Mouse (Mus musculus): ENCODE results near the gene Ung.

The Ung gene

GRCm38 (mm10) chr5:114130698-114131520 lies 723 bp downstream of the Ung start:
- peak; percentile 96 to 97 for DNase-seq (ENCODE audit: low spot score in 2 of 2)

DNA sequence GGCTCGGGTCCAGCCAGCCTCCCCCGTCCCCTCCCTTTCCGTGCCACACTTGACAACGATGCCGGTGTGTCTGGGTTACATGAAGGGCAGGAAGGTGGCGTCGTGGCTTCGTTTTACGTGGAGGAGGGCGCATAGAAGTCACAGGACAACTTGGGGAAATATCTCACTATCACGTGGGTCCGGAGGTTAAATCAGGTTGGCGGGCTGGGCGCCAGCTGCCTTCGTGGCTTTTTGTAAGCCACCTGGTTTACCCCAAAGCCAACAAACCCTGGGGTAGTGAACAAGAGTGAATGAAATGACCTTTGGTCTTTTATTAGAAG lies 1.3 kb downstream of the Ung start:
- no peak for DNase-seq (ENCODE audit: low spot score in 2 of 2)

DNA sequence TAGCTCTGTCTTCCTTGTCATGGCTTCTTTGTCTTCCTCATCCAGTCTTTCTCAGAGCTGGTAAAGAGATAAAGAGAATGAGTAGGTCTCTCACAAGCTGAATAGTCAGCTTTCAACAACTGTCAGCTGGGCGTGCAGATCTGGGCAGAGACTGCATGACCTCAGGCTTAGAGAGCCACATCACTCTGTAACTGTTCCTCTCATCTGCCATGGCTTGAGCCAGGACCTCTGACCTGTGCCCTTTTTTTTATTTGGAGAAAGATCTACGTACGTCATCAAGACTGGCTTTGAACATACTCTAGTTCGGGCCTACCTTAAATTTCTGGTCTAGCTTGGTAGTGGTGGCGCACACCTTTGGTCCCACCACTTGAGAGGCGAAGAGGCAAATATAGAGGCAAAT lies 2.7 kb downstream of the Ung start:
- DNase-seq (ENCODE audit: low spot score in 2 of 2), result no peak

DNA sequence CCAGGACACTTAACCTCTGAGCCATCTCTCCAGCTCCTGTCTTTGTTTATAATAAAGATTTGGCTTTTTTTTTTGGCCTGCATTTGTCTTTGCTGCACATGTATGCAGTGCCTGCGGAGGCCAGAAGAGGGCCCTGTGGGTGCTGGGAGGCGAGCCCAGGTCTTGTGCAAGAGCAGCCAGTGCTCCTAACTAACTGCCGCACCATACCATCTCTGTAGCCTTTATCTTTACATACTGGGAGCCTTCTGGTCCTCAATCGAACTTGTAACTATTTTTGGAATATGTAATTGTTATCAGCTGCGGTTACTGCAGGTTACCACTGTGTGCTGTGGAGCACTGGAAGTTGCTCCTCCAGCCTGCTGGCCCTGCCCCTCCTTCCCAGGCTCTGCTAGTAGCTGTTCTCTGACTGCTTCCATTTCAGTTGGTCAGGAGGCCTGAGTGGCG lies 3.9 kb downstream of the Ung start:
- peak in 1 of 2 experiments; percentile 65 for DNase-seq (ENCODE audit: low spot score in 2 of 2)

DNA sequence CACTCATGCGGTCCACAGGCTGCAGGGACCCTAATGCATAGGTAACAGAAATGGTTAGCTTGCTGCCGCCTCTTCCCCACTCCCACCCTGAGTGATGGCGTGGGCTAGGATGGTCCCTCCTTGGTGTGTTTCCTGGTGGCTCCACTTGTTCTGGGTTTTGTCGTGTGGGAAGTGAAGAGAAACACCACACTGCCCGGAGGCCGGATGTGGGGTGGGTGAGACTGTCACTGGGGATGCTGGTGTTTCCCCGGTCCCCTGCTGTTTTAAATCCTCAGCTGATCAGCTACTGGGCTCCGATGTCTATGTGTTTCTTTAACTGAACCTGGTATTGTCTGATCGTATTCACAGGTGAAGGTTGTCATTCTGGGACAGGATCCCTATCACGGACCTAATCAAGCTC lies 5.3 kb downstream of the Ung start:
- DNase-seq (ENCODE audit: low spot score in 2 of 2), result no peak

GRCm38 (mm10) chr5:114137481-114138276 lies 7.5 kb downstream of the Ung start:
- no peak for DNase-seq (ENCODE audit: low spot score in 2 of 2)

- no peak for DNase-seq (ENCODE audit: low spot score in 2 of 2)
These were observed 8.3 kb downstream of the Ung start for GRCm38 (mm10) chr5:114138277-114139164.

- DNase-seq (ENCODE audit: low spot score in 2 of 2), result peak; percentile 92 to 94
These were observed 9.0 kb downstream of the Ung start for GRCm38 (mm10) chr5:114139175-114139574.

DNA sequence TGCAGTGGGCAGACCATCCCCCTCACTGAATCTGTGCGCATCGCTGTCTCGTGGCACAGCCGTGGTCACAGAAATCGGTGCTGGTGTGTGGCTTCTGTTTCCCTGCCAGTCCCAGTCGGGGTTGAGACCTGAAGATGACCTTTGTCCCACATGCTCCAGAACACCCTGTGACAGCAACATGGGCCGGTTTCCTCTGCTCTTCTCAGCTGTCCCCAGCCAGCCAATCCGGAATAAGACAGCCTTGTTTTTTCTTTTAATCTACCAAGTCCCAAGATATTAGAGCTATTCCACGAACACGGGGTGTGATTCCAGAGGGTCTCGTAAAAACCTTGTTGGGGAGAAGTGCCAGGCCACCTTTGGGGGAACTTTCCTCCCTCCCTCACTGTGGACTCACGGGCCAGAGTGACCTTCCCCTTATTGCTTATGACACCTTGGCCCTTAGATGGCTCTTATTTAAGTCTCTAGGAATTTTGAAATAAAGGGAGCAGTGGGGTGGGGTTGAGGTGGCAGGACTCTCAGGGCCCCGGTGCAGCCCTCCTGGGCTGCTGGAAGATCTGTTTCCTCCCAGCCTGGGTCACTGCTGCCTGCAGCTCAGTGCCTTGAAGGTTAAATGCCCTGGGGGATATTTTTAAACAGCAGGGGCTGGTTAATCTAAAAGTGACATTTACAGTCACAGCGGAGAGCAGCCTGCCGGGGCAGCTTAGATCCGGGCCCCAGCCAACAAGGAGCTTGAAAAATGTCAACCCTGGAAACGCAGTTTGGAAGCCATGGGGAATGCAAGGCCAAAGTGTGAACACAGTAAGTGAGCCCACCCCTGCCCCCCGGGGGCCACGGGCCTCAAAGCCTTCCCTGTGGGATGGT lies 16.1 kb downstream of the Ung start, which contains the start of gene Acacb:
Gene Acacb (plus strand): TSS at position 508 of the 861 bp plus-strand sequence.
- no peak for DNase-seq (ENCODE audit: low spot score in 2 of 2)

GRCm38 (mm10) chr5:114147043-114147972 lies 17.1 kb downstream of the Ung start:
- no peak for DNase-seq (ENCODE audit: low spot score in 2 of 2)

DNA sequence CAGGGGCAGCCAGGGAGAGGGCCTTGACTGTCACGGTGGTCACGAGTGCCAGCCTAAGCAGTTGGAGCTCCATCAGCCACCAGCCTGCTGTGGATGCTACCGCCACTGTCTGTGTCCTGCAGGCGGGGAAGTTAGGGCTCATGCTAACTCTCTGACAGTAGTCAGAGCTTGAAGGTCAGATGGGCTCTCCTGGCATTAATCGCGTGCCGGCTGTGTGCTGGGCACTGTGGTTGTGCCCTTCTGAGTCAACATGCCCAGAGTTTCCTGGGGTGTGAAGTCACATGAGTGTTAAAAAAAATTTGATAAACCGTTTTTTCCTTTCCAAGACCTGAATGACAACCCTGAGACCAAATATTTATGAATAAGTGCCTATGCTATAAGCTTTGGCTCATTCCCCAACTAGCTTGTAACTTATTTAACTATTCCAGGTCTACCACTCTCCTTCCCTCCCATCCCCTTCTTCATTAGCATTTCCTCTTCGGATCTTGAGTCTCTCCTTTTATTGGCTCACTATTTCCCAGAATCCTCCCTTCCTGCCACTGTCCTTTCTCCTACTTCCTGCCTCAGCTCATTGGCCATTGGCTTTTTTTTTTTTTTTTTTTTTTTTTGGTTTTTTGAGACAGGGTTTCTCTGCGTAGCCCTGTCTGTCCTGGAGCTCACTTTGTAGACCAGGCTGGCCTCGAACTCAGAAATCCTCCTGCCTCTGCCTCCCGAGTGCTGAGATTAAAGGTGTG lies 22.3 kb downstream of the Ung start:
- DNase-seq (ENCODE audit: low spot score in 2 of 2), result no peak

GRCm38 (mm10) chr5:114153490-114153889 lies 23.3 kb downstream of the Ung start:
- DNase-seq (ENCODE audit: low spot score in 2 of 2), result no peak

DNA sequence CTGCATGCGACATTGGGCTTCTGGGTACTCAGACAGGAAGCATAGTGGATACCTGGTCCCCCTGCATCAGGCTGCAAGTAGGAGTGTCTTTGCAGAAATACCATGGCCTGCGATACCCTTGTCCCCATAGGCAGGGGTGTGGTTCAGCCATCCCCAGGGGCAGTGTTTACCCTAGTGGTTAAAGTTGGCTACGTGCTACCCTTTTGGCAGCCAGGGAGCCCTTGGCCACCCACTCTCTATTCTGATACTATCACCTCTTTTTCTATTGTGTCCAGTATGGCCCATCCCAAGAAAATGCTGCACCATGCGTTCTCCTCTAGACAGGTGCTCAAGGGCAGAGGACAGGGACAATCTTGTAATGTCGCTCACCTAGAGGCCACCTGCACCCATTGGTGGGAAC lies 24.6 kb downstream of the Ung start:
- DNase-seq (ENCODE audit: low spot score in 2 of 2), result no peak

- no peak for DNase-seq (ENCODE audit: low spot score in 2 of 2)
These were observed 25.2 kb downstream of the Ung start for GRCm38 (mm10) chr5:114155168-114155933.

- no peak for DNase-seq (ENCODE audit: low spot score in 2 of 2)
These were observed 27.1 kb downstream of the Ung start for GRCm38 (mm10) chr5:114157236-114157635.

GRCm38 (mm10) chr5:114161424-114161823 lies 31.2 kb downstream of the Ung start:
- no peak for DNase-seq (ENCODE audit: low spot score in 2 of 2)

DNA sequence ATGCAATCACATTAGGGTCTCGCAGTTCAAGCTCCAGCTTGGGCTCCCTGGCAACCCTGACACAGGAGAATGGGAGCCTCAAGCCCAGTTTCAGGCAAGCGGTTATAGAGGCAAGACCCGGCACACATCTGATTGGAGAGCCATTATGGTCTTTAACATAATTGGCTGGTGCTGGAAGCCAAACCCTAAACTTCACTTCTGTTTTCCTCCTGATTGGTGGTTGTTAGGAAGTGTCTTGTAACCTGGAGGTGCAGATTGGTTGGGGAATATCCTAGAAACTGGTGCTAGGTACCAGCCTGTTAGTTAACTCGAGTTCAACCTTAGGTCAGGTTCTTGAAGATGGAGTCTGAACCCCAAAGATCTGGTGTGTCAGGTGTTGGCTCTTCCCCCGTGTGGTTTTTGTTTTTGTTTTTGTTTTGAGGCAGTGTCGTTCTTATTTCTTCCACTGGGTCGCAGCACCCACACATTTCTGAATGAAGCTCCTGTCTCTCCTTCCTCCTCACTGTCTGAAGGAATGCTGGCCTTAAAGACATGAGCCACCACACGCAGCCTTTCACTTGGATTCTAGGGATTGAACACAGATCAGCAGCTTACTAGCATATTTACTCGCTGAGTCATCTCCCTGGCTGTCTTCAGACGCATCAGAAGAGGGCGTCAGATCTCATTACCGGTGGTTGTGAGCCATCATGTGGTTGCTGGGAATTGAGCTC lies 32.1 kb downstream of the Ung start:
- no peak for DNase-seq (ENCODE audit: low spot score in 2 of 2)
